Mouse (Mus musculus) layer of hippocampus, adult 2 months (tissue): ENCODE results near the gene Epb41l2. TPM values are rescaled to one million over a fixed set of nuclear protein-coding genes. Genes with fewer than 3 reads are reported as not detected.

Experiments used
- DNase-seq, 2 experiments: peaks; one replicate each; pipeline ENCODE4 v3.0.0; 2022; ENCODE audit warnings: low spot score in 2 of 2
- H3K27ac ChIP-seq: fragments of 200-600 bp; 2 replicates; pipeline ENCODE4 v1.8.1; 2022
- H3K4me3 ChIP-seq: fragments of 200-600 bp; 2 replicates; pipeline ENCODE4 v1.8.1; 2022; ENCODE audit warnings: mild to moderate bottlenecking
- CTCF ChIP-seq: fragments of 200-600 bp; conservative IDR thresholded peaks from 2 replicates; pipeline ENCODE4 v1.8.1; 2022; ENCODE audit warnings: antibody characterized with exemption, mild to moderate bottlenecking, moderate library complexity
- total RNA-seq, 2 experiments: library from RNA; stranded (reverse); gene quantifications; 2 replicates each; pipeline ENCODE4 v1.2.3; 2021

Epb41l2 gene
- total RNA-seq, 2 experiments from 2014 or later = 76.4 to 84.6 TPM

DNA sequence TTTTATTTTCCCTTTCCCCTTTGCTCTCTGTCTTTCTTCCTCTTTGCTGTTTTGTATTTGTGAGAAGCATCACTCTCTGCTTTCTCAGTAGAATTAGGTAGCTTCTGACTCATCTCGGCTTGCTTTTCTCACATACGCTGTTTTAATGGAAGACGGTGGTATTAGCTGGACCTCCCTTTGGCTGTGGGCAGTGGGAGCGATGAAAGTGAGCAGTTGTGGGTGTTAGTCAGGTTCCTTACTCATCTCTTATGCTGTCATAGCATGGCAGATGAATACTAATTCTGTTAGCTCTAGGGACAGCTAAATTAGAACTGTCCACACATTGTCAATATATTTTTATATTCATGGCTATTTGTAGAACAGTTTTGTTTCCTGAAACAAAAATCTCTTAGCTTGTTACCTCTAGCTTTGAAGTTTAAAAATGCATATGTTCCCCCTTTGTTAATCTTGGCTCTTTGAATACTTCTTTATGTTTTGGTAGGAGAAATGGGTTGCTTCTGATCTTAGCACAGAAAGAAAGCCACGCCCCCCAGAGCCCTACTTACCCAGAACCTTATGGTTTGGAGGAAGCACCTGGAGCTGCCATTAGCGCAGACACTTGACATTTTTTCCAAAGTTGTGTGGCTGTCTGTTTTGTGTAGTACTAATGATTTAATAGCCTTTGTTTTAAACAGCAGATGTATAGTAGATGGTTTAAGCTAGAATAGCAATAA is 78.1 kb downstream of the Epb41l2 start:
- Histone ChIP-seq H3K27ac (peak overlapping the region; percentile 2; the same call in 1 of the 2 replicates), H3K4me3 (no peak overlapping the region)
- no peak for DNase-seq
- no peak for TF ChIP-seq CTCF

DNA sequence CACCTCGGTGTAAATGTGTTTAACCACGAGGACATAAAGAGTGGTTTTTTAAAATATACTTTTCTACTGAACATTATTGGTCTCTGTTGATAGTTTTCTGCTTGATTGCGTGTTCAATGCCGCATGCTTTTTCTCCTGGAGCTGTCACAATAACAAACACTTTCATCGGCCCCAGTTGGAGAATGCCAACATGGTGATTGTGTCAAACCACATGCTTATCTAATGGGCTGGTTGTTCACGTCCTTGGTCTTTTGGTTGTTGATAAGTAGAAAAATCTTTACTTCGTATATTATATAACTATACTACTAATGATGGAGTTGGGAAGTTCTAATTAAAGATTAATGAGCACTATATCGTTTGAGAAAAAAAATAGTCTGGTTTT is 78.7 kb downstream of the Epb41l2 start:
- TF ChIP-seq CTCF = no peak
- DNase-seq = no peak
- H3K27ac ChIP-seq = no peak overlapping the region
- H3K4me3 ChIP-seq = no peak overlapping the region

DNA sequence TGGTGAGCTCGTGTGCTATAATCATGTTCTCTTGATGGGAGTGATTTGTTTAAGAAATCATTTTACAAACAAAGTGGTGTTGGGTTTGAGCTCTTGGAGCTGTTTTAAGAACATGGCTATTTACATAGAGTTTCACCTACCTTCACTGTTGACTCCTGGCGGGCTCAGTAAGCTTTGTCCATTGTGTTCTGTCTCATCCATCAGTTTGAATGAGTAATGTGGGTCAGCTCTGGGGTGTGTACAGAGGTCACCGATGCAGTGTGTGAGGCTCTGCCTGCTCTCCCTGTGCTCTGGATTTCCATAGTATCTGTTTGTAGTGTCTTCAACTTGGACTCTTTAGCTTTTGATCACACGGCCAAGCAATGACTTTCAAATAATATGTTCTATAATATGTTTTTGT is 79.6 kb downstream of the Epb41l2 start:
- H3K4me3 ChIP-seq = no peak overlapping the region
- no peak for TF ChIP-seq CTCF
- no peak overlapping the region for H3K27ac ChIP-seq
- no peak for DNase-seq

DNA sequence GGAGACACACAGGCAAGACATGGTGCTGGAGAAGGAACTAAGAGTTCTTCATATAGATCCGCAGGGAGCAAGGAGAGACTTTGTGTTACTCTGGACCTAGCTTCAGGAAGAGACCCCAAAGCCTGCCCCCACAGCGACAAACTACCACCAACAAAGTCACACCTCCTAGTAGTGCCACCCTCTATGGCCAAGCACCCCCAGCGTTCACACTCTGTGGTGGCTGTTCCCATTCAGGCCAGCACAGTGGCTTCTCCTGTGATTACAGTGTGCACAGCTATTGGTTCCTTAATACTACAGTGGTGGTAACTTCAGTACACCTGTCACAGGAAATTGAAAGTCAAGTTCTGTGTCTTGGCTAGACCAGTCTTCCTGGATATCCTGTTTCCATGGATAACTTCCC is 80.3 kb downstream of the Epb41l2 start:
- Histone ChIP-seq H3K27ac (no peak overlapping the region; the same call in 1 of the 2 replicates), H3K4me3 (no peak overlapping the region)
- TF ChIP-seq CTCF = no peak
- DNase-seq = no peak

DNA sequence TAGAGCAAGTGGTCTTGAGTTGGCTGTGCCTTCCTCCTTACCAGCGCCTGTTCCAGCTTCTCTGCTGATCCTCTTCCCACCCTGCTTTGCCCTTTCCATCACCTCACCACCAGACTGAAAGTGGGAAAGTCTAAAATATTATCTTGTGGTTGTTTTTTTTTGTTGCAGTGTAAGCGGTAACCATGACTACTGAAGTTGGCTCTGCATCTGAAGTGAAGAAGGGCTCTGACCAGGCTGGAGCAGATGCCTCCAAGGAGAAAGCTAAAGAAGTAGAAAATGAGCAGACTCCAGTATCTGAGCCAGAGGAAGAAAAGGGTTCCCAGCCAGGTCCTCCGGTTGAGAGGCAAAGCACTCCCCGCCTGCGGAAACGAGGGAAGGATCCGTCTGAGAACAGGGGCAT is 81.8 kb downstream of the Epb41l2 start:
- no peak overlapping the region for H3K4me3 ChIP-seq
- no peak for DNase-seq
- H3K27ac ChIP-seq = peak overlapping the region; percentile 51; the same call in 1 of the 2 replicates
- TF ChIP-seq CTCF = no peak

DNA sequence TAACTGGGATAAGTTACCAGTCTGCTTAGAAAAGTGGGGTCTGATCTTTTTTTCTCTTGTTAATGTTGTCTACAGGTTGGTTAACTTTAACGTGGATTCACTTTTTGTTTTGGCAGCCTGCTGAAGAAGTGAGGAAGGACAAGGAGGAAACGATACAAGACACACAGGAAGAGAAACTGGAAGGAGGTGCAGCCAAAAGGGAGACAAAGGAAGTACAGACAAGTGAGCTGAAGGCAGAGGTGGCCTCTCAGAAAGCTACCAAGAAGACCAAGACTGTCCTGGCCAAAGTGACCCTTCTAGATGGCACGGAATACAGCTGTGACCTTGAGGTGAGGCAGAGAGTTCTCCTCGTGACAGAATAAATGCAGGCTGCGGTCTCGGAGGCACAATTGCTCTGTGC is 84.0 kb downstream of the Epb41l2 start:
- Histone ChIP-seq H3K4me3 (no peak overlapping the region), H3K27ac (peak overlapping the region; percentile 51; the same call in 1 of the 2 replicates)
- no peak for DNase-seq
- no peak for TF ChIP-seq CTCF

DNA sequence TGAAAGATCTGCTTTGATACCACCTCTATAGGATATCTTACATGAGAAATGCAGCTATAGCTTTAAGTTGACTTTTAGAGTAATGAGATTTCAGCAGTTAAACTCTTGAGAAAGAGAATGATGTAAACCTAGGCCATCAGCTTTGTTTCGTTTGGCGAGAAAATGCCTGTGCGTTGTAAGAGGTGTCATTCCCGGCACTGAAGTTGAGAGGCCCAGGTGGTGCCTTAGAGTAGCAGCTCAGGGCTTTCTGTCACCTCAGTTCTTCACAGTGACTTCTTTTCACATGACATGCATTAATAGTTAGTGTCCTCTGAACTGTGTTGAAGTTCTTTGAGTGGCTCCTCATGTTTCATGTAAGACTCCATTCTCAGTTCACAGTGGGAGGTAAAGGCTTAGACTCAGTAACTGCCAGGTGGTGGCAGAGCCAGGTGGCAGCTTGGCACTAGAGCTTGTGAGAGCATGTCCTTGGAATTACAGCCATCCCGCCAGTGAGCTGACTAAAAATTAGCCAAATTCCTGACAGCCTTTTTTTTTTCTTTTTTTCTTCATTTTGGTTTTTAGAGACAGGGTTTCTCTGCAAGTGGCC is 84.7 kb downstream of the Epb41l2 start:
- H3K4me3 ChIP-seq = no peak overlapping the region
- H3K27ac ChIP-seq = peak overlapping the region; percentile 51; the same call in 1 of the 2 replicates
- no peak for DNase-seq
- no peak for TF ChIP-seq CTCF

DNA sequence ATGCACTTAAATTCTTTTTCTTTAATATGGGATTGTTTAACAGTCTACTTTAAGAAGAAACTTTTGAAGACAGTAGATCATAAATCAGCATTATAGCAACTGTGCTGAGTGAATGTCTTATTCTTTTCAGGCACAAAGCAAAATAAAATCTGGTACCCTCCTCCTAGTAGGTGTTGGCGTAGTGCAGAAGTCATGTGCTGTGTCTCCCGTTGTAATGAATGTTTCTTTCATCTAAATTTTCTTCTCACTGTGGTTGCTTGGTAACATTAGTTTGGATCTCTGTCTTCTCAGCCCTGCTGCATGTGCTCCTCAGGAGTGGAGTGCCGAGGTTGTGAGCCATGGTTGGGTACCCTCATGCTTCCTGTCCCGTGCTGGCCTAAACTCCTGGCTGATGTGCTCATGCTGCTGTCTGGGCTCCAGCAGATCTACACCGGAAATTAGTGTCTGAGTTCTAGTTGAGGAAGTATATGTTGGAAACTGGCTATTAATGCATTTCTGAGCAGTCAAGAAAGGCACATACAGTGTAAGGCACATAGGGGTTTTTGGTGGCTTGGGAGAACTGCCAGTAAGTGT is 87.4 kb downstream of the Epb41l2 start:
- no peak for TF ChIP-seq CTCF
- Histone ChIP-seq H3K27ac (peak overlapping the region; percentile 64), H3K4me3 (no peak overlapping the region)
- DNase-seq = no peak

DNA sequence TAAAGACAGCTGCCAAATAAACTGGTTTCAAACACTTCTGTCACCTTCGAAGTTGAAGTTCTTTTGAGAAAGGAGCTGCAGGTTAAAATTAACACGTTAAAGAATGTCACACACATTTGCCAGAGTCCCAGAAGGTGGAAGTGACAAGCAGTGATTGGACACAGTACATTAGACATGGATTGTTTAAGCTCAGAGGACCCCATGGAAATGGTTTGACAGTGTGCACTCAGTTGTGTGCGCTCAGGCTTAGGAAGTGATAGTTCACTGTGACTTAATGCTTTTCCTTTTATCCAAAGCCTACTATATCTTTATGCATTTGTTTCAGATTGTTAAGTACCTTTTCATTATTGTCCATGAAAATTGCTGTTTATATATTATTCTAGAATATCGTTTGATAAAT is 89.1 kb downstream of the Epb41l2 start:
- Histone ChIP-seq H3K27ac (peak overlapping the region; percentile 60), H3K4me3 (no peak overlapping the region)
- TF ChIP-seq CTCF = no peak
- no peak for DNase-seq

DNA sequence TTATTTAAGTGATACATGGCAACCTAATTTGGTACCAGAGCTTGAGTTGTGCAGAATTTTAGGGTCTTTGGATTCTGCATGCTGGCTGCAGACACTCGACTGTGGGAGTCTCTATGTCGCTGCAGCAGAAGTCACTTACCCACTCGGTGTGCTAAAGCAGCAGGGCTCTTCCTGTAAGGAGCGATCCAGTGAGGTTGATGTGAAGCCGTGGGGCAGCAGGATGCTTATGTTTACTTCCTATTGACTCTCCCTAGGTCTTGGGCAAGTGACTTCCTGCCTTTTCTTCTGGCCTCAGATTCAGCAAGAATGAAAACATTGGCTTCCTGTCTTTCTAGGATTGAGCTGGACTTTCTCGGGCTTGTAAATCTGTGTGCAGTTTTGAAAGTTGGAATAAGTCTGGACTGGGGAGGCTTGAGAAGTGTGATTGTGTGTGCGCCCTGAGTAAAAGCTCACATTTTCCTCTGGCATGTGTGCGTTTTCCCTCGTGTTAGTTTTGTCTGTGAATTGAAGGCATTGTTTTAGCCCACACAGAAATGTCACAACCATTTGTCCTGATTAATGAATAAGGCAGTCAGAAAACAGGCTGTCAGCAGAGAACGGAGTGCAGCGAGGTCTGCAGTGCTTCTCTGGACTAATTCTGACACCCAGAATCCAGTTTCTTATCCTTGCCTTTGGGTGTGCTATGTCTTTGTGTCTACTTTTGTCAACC is 89.9 kb downstream of the Epb41l2 start:
- no peak for TF ChIP-seq CTCF
- DNase-seq = no peak
- peak overlapping the region; percentile 60 for H3K27ac ChIP-seq
- H3K4me3 ChIP-seq = no peak overlapping the region

DNA sequence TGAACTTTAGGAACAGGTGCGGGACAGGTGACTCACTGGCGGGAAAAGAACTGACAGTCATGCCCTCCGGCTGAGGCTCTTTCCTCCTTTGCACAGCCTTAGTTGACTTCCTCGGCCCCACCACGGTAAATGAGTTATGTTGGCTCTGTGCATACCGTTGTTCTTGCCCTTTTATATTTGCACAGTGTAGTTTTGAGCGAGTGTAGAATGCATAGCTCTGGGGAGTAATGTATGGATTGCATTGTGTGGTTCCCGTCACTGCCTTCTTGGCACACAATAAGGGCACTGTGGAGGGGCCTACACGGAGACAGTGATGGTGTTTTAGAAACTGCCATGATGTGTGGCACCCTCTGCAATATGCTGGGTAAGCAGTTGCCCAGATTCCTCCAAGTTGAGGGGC is 93.6 kb downstream of the Epb41l2 start:
- peak overlapping the region; percentile 29; the same call in 1 of the 2 replicates for H3K27ac ChIP-seq
- DNase-seq = no peak
- H3K4me3 ChIP-seq = no peak overlapping the region
- no peak for TF ChIP-seq CTCF

DNA sequence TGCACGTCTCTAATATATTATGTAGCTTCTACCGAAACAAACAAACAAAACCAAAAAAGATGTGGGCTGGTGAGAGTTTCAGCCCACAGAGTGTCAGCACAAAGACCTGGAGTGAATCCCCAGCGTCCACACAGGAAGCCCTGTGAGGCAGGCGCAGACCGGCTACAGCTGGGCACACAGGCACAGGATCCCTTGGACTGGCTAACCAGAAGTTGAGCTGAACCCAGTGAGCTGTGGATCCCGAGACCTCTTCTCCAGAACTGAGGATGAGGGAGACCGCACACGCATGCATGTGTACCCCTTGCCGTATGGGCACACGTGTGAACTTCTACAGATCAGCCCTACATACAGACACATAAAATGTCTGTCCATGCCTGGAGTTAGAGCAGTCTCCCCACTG is 94.2 kb downstream of the Epb41l2 start:
- no peak for DNase-seq
- H3K27ac ChIP-seq = peak overlapping the region; percentile 29; the same call in 1 of the 2 replicates
- no peak overlapping the region for H3K4me3 ChIP-seq
- TF ChIP-seq CTCF = no peak

DNA sequence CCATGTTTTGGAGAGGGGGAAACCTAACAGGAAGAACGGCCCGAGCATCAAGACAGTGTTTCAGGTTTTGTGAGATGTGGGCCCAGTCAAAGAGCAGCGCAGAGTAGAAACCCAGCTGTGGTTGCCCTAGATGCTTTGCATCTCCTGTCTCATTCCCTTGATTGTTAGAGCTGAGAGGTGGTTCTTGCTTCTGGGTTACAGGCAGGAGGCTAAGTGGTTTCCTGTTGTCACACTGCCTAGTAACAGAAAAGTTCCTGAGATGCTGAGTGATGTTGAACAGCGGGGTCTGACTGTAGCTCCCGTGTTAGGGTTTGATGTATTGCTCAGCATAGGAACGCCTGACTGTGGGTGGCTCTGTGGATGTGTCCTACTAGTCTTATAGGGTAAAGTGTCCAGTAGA is 97.5 kb downstream of the Epb41l2 start:
- Histone ChIP-seq H3K4me3 (no peak overlapping the region), H3K27ac (no peak overlapping the region)
- no peak for TF ChIP-seq CTCF
- no peak for DNase-seq
